Comparison of ENCODE assay signal across 9 mouse cellular contexts in the genomic region with DNA sequence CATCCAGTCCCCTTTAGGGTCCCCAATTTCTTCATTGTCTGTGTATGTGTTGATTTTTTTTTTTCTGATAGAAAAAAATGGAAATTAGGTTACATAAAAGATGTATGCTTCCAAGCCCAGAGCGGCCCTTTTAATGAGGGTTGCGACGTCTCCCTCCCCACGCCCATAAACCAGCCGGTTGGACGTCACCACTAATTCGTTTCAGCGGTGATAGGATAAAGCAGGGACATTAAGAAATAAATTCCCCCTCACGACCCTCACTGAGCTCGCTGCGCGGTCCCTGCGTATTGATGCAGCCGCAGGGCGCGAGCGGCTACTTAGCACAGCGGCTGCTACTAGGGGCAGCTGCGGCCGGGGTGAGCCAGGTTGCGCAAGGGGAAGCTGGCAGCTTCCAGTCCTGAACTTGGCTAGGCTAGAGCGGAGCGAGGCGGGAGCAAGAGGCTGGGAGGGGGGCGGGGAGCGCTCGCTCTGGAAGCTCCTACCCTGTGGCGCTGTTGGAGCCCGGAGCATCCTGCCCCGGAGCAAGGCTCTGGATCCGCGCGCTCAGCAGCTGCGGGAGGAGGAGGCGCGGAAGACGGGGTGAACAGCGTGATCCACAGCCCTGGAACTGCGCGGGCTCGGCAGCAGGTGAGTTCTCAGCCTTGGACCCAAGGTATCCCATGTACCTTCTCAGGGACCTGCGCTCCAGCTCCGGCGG.
DNase-seq lines count a peak whose midpoint lies in the region; ATAC-seq lines count a peak whose summit lies in the region.
"Had no signal": no experiment of that assay in that cellular context is flagged by ENCODE, and none has a peak within 500 bp of the region (broad histone marks: within the 10 kb centered on the region; RNA-seq: fewer than 3 reads in every experiment).

No protein-coding gene starts in this region.

- H3K36me3 ChIP-seq in kidney, embryonic 16.5 days (ENCODE audit: insufficient read depth, low read length), result no peaks in the 10 kb centered on the region
- no peaks in the 10 kb centered on the region for H3K36me3 ChIP-seq in lung, embryonic 16.5 days (ENCODE audit: control insufficient read depth, insufficient read depth, low read length)

- ATAC-seq in common myeloid progenitor, adult 5-6 weeks (replicated peaks; ENCODE audit: low read depth, poor library complexity, severe bottlenecking), result peak; percentile 40
- ATAC-seq in kidney, embryonic 16.5 days (ENCODE audit: low FRiP score, low TSS enrichment), result 0 out of 2 replicates have a peak, but pooled peaks have one; percentile 40
- peak; percentile 87 for ATAC-seq in lung, embryonic 16.5 days (ENCODE audit: low read depth)
- ATAC-seq in megakaryocyte, adult 5-6 weeks (ENCODE audit: poor library complexity, severe bottlenecking), result no peak

- H3K27me3 ChIP-seq in kidney, embryonic 16.5 days (ENCODE audit: insufficient read depth, low read length), result peaks cover 81% of the 10 kb centered on the region
- H3K27me3 ChIP-seq in lung, embryonic 16.5 days (ENCODE audit: control insufficient read depth, insufficient read depth, low read depth, low read length), result peaks cover 60% of the 10 kb centered on the region

- no peak overlapping the region for H3K9ac ChIP-seq in kidney, embryonic 16.5 days (replicated peaks; ENCODE audit: low read length)
- H3K9ac ChIP-seq in lung, embryonic 16.5 days (ENCODE audit: low read length), result no peak overlapping the region

- peaks cover 15% of the 10 kb centered on the region; the same call in 1 of the 2 replicates for H3K4me1 ChIP-seq in kidney, embryonic 16.5 days (ENCODE audit: insufficient read depth, low read length)
- H3K4me1 ChIP-seq in lung, embryonic 16.5 days (replicated peaks; ENCODE audit: control insufficient read depth, insufficient read depth, low read length), result no peaks in the 10 kb centered on the region

- WGBS in kidney, embryonic 16.5 days, result under 1% methylated on average over 44 of the region's 44 CpGs
- WGBS in lung, embryonic 16.5 days, result under 1% methylated on average over 43 of the region's 44 CpGs

- H3K9me3 ChIP-seq in kidney, embryonic 16.5 days (ENCODE audit: low read length), result no peaks in the 10 kb centered on the region
- no peaks in the 10 kb centered on the region for H3K9me3 ChIP-seq in lung, embryonic 16.5 days (ENCODE audit: control insufficient read depth, low read length)

- DNase-seq in kidney, adult 11 months, result peak; percentile 21
- DNase-seq in kidney, adult 18-20 months, result no peak
- peak; percentile 77 for DNase-seq in gastrocnemius, postnatal 25 days
- DNase-seq in right cerebral cortex, adult 2 months (ENCODE audit: low spot score in 2 of 2), result peak; percentile 38

- peak overlapping the region; percentile 41 for H3K4me2 ChIP-seq in kidney, embryonic 16.5 days (replicated peaks; ENCODE audit: low read depth, low read length)
- H3K4me2 ChIP-seq in lung, embryonic 16.5 days (ENCODE audit: low read depth, low read length), result 0 out of 2 replicates have a peak overlapping the region, but pooled peaks have one; percentile 6

- H3K27ac ChIP-seq in kidney, embryonic 16.5 days (ENCODE audit: low read length), result no peak overlapping the region
- H3K27ac ChIP-seq in lung, embryonic 16.5 days (ENCODE audit: low read length), result no peak overlapping the region
- H3K27ac ChIP-seq: macrophage had no signal

- H3K4me3 ChIP-seq in kidney, embryonic 16.5 days (ENCODE audit: low read length), result peak overlapping the region; percentile 21
- no peak overlapping the region for H3K4me3 ChIP-seq in lung, embryonic 16.5 days (ENCODE audit: low read length)
